Mouse (Mus musculus) neural tube, embryonic 14.5 days (tissue): ENCODE measurements around the gene Vil1. TPM values are rescaled to one million over a fixed set of nuclear protein-coding genes. Genes with fewer than 3 reads are reported as not detected.
"Not testable (repeated sequence)": the region's sequence is repeated elsewhere in the genome, so short reads cannot be mapped to it uniquely, and the experiment has no call there.

Experiments used
- ATAC-seq: fragments of 200-750 bp; cut with Nextera tagmentation; 2 replicates; pipeline ENCODE4 v1.8.0; 2017; ENCODE audit warnings: low read depth, mild to moderate bottlenecking, moderate TSS enrichment, moderate library complexity
- H3K27ac ChIP-seq: fragments of 300-500 bp; sonication (generic); 2 replicates; pipeline ENCODE4 v1.5.1; 2014; ENCODE audit warnings: low read depth, mild to moderate bottlenecking, control low read depth, low read length, moderate library complexity, mixed read lengths
- H3K27me3 ChIP-seq: fragments of 300-500 bp; sonication (generic); 2 replicates; pipeline ENCODE4 v1.6.1; 2014; ENCODE audit warnings: low read length; ENCODE audit not compliant: control insufficient read depth, insufficient read depth
- H3K36me3 ChIP-seq: fragments of 300-500 bp; sonication (generic); 2 replicates; pipeline ENCODE4 v1.6.1; 2014; ENCODE audit warnings: low read length, mixed read lengths; ENCODE audit not compliant: control insufficient read depth, insufficient read depth
- H3K4me1 ChIP-seq: fragments of 300-500 bp; sonication (generic); 2 replicates; pipeline ENCODE4 v1.6.1; 2014; ENCODE audit warnings: low read length; ENCODE audit not compliant: control insufficient read depth, insufficient read depth
- H3K4me2 ChIP-seq: fragments of 300-500 bp; sonication (generic); 2 replicates; pipeline ENCODE4 v1.6.1; 2014; ENCODE audit warnings: mild to moderate bottlenecking, low read depth, low read length, control low read depth
- H3K4me3 ChIP-seq: fragments of 300-500 bp; sonication (generic); 2 replicates; pipeline ENCODE4 v1.5.1; 2014; ENCODE audit warnings: low read depth, low read length, control low read depth, mixed read lengths
- H3K9ac ChIP-seq: fragments of 300-500 bp; sonication (generic); replicated peaks from 2 replicates; pipeline ENCODE4 v1.6.1; 2014; ENCODE audit warnings: low read depth, mild to moderate bottlenecking, control low read depth, low read length, mixed read lengths
- H3K9me3 ChIP-seq: fragments of 300-500 bp; sonication (generic); 2 replicates; pipeline ENCODE4 v1.6.1; 2016; ENCODE audit warnings: low read length; ENCODE audit not compliant: control insufficient read depth
- WGBS: fragments of 180-500 bp; shearing (Covaris S2); extraction: QIAGEN DNeasy Blood & Tissue Kit; methylation state at CpG from one replicate; pipeline ENCODE4 v1.1.7; 2014; 5-methylcytosine and 5-hydroxymethylcytosine counted together
- polyA plus RNA-seq: library from polyadenylated mRNA; unstranded; fragments of >200 nt; fragmentation: Nextera tagmentation; extraction: Ambion mirVana; gene quantifications from 2 replicates; pipeline ENCODE4 v1.2.1, GENCODE M21; 2014

Gene Vil1
- polyA plus RNA-seq, 1 experiment from 2014 or later: 0.20 TPM

- peak; percentile 35 for ATAC-seq
- under 1% methylated on average over 51 of the region's 63 CpGs for WGBS
- Histone ChIP-seq H3K9ac (peak overlapping the region; percentile 74), H3K27me3 (no peaks in the 10 kb centered on the region), H3K36me3 (peaks cover 9% of the 10 kb centered on the region), H3K4me1 (0 out of 2 replicates have a peak, but pooled peaks cover 13% of the 10 kb centered on the region), H3K9me3 (no peaks in the 10 kb centered on the region), H3K27ac (peak overlapping the region; percentile 80), H3K4me3 (peak overlapping the region; percentile 97), H3K4me2 (peak overlapping the region; percentile 89)
Measured at GRCm38 (mm10) chr1:74391844-74392441, 17.2 kb upstream of the Vil1 start.

- Histone ChIP-seq H3K4me1 (0 out of 2 replicates have a peak, but pooled peaks cover 13% of the 10 kb centered on the region), H3K36me3 (peaks cover 9% of the 10 kb centered on the region), H3K9ac (peak overlapping the region; percentile 74), H3K27ac (0 out of 2 replicates have a peak overlapping the region, but pooled peaks have one; percentile 80), H3K4me3 (peak overlapping the region; percentile 97), H3K9me3 (no peaks in the 10 kb centered on the region), H3K27me3 (no peaks in the 10 kb centered on the region), H3K4me2 (peak overlapping the region; percentile 89)
- peak; percentile 24 for ATAC-seq
- WGBS: 4% methylated on average over 16 of the region's 16 CpGs
Measured at GRCm38 (mm10) chr1:74392446-74392994, 16.7 kb upstream of the Vil1 start.

GRCm38 (mm10) chr1:74393010-74393409 is 16.2 kb upstream of the Vil1 start:
- no peak overlapping the region for H3K9ac ChIP-seq
- no peak for ATAC-seq

GRCm38 (mm10) chr1:74393697-74394096 is 15.5 kb upstream of the Vil1 start:
- Histone ChIP-seq H3K27ac (no peak overlapping the region), H3K9me3 (no peaks in the 10 kb centered on the region), H3K27me3 (no peaks in the 10 kb centered on the region), H3K36me3 (peaks cover 9% of the 10 kb centered on the region), H3K4me3 (no peak overlapping the region), H3K4me2 (no peak overlapping the region), H3K4me1 (0 out of 2 replicates have a peak, but pooled peaks cover 15% of the 10 kb centered on the region), H3K9ac (no peak overlapping the region)
- 93% methylated on average over 9 of the region's 9 CpGs for WGBS
- ATAC-seq: no peak

More at GRCm38 (mm10) chr1:74393010-74393409, 16.2 kb upstream of the Vil1 start:
- WGBS: 61% methylated on average over 7 of the region's 7 CpGs
- Histone ChIP-seq H3K27ac (no peak overlapping the region), H3K4me1 (0 out of 2 replicates have a peak, but pooled peaks cover 15% of the 10 kb centered on the region), H3K4me2 (peak overlapping the region; percentile 89), H3K36me3 (peaks cover 9% of the 10 kb centered on the region), H3K4me3 (peak overlapping the region; percentile 97; the same call in 1 of the 2 replicates), H3K27me3 (no peaks in the 10 kb centered on the region), H3K9me3 (no peaks in the 10 kb centered on the region)

GRCm38 (mm10) chr1:74394311-74394710 is 14.9 kb upstream of the Vil1 start:
- no peak overlapping the region for H3K4me3 ChIP-seq
- no peak overlapping the region for H3K9ac ChIP-seq
- no peak overlapping the region for H3K27ac ChIP-seq
- 95% methylated on average over 9 of the region's 9 CpGs for WGBS
- 0 out of 2 replicates have a peak, but pooled peaks cover 15% of the 10 kb centered on the region for H3K4me1 ChIP-seq
- H3K27me3 ChIP-seq: no peaks in the 10 kb centered on the region
- no peak for ATAC-seq
- peaks cover 9% of the 10 kb centered on the region for H3K36me3 ChIP-seq
- H3K9me3 ChIP-seq: no peaks in the 10 kb centered on the region
- H3K4me2 ChIP-seq: no peak overlapping the region

GRCm38 (mm10) chr1:74394858-74395257 is 14.3 kb upstream of the Vil1 start:
- 94% methylated on average over 15 of the region's 15 CpGs for WGBS
- H3K4me3 ChIP-seq: no peak overlapping the region
- no peaks in the 10 kb centered on the region for H3K9me3 ChIP-seq
- H3K27ac ChIP-seq: no peak overlapping the region
- H3K27me3 ChIP-seq: no peaks in the 10 kb centered on the region
- H3K4me2 ChIP-seq: no peak overlapping the region
- 0 out of 2 replicates have a peak, but pooled peaks cover 15% of the 10 kb centered on the region for H3K4me1 ChIP-seq
- no peak for ATAC-seq
- H3K36me3 ChIP-seq: peaks cover 9% of the 10 kb centered on the region
- H3K9ac ChIP-seq: no peak overlapping the region

- no peak overlapping the region for H3K4me2 ChIP-seq
- H3K27me3 ChIP-seq: no peaks in the 10 kb centered on the region
- no peak overlapping the region for H3K27ac ChIP-seq
- H3K9me3 ChIP-seq: no peaks in the 10 kb centered on the region
- ATAC-seq: no peak
- no peak overlapping the region for H3K9ac ChIP-seq
- H3K4me1 ChIP-seq: 0 out of 2 replicates have a peak, but pooled peaks cover 14% of the 10 kb centered on the region
- 89% methylated on average over 13 of the region's 13 CpGs for WGBS
- H3K4me3 ChIP-seq: no peak overlapping the region
- H3K36me3 ChIP-seq: peaks cover 9% of the 10 kb centered on the region
Measured at GRCm38 (mm10) chr1:74395290-74395689, 13.9 kb upstream of the Vil1 start.

GRCm38 (mm10) chr1:74396456-74397222 is 12.5 kb upstream of the Vil1 start:
- H3K4me1 ChIP-seq: 0 out of 2 replicates have a peak, but pooled peaks cover 12% of the 10 kb centered on the region
- peak overlapping the region; percentile 75 for H3K4me2 ChIP-seq
- H3K27ac ChIP-seq, ATAC-seq, H3K36me3 ChIP-seq, H3K27me3 ChIP-seq, H3K9me3 ChIP-seq: not testable (repeated sequence)
- H3K9ac ChIP-seq: 0 out of 2 replicates have a peak overlapping the region, but pooled peaks have one; percentile 46
- 8% methylated on average over 11 of the region's 12 CpGs for WGBS
- peak overlapping the region; percentile 42 for H3K4me3 ChIP-seq
